Mouse (Mus musculus) ES-Bruce4 (cell line): ENCODE data around the gene Aff3.

Experiments
- CTCF ChIP-seq: IDR thresholded peaks from one replicate; pipeline ENCODE4 v1.8.1; 2011; ENCODE audit warnings: low read depth, low read length
- EP300 ChIP-seq: IDR thresholded peaks from 2 replicates; pipeline ENCODE4 v1.6.1; 2011; ENCODE audit warnings: low read depth, low read length; ENCODE audit not compliant: insufficient read depth
- POLR2A ChIP-seq: IDR thresholded peaks from one replicate; pipeline ENCODE4 v1.8.1; 2011; ENCODE audit warnings: low read length; ENCODE audit not compliant: insufficient read depth

GRCm38 (mm10) chr1:38392928-38393327 is 271.8 kb downstream of the Aff3 start:
- TF ChIP-seq POLR2A (no peak), CTCF (peak; percentile 2), EP300 (no peak)
